Mouse (Mus musculus): ENCODE measurements around the gene H2al1e. TPM values are rescaled to one million over a fixed set of nuclear protein-coding genes. Genes with fewer than 3 reads are reported as not detected.
"Not testable (repeated sequence)": the region's sequence is repeated elsewhere in the genome, so short reads cannot be mapped to it uniquely, and the experiment has no call there.

The H2al1e gene
- polyA plus RNA-seq (2016; fragmentation: Nextera tagmentation; extraction: Ambion mirVana): not detected in 2 replicates

- H3K27ac ChIP-seq (ENCODE audit: poor library complexity, severe bottlenecking); H3K4me3 ChIP-seq; H3K27me3 ChIP-seq (replicated peaks); H3K4me2 ChIP-seq; H3K9me3 ChIP-seq (replicated peaks); ATAC-seq (ENCODE audit: insufficient number of reproducible peaks, low FRiP score); H3K4me1 ChIP-seq (replicated peaks); H3K36me3 ChIP-seq; H3K9ac ChIP-seq: not testable (repeated sequence)
- WGBS: no CpG with 5 or more reads among the region's 3 CpGs
These were observed at the start of gene H2al1e for GRCm38 (mm10) chrX:11311634-11312033. H2al1e (plus strand) TSS chrX:11311934.

GRCm38 (mm10) chrX:11264918-11265317 is 46.8 kb upstream of the H2al1e start:
- H3K4me1 ChIP-seq (replicated peaks): no peaks in the 10 kb centered on the region
- H3K27me3 ChIP-seq (replicated peaks): peaks cover 12% of the 10 kb centered on the region
- no peak overlapping the region for H3K4me3 ChIP-seq
- H3K9ac ChIP-seq: no peak overlapping the region
- no peak for ATAC-seq (ENCODE audit: insufficient number of reproducible peaks, low FRiP score)
- H3K27ac ChIP-seq (ENCODE audit: poor library complexity, severe bottlenecking): no peak overlapping the region
- H3K36me3 ChIP-seq: no peaks in the 10 kb centered on the region
- H3K4me2 ChIP-seq: no peak overlapping the region
- 69% methylated on average over 8 of the region's 8 CpGs for WGBS
- no peaks in the 10 kb centered on the region for H3K9me3 ChIP-seq (replicated peaks)

- Histone ChIP-seq H3K4me1 (replicated peaks) (no peaks in the 10 kb centered on the region), H3K27me3 (replicated peaks) (peaks cover 13% of the 10 kb centered on the region), H3K9ac (no peak overlapping the region), H3K4me3 (no peak overlapping the region), H3K4me2 (no peak overlapping the region), H3K27ac (ENCODE audit: poor library complexity, severe bottlenecking) (no peak overlapping the region), H3K36me3 (no peaks in the 10 kb centered on the region), H3K9me3 (replicated peaks) (no peaks in the 10 kb centered on the region)
- 51% methylated on average over 7 of the region's 7 CpGs for WGBS
- ATAC-seq (ENCODE audit: insufficient number of reproducible peaks, low FRiP score): no peak
These were observed 43.9 kb upstream of the H2al1e start for GRCm38 (mm10) chrX:11267791-11268190.

- peaks cover 13% of the 10 kb centered on the region for H3K27me3 ChIP-seq (replicated peaks)
- H3K9ac ChIP-seq: no peak overlapping the region
- no peaks in the 10 kb centered on the region for H3K9me3 ChIP-seq (replicated peaks)
- H3K4me2 ChIP-seq: no peak overlapping the region
- no peaks in the 10 kb centered on the region for H3K36me3 ChIP-seq
- no peak for ATAC-seq (ENCODE audit: insufficient number of reproducible peaks, low FRiP score)
- WGBS: 79% methylated on average over 3 of the region's 3 CpGs
- no peak overlapping the region for H3K4me3 ChIP-seq
- no peak overlapping the region for H3K27ac ChIP-seq (ENCODE audit: poor library complexity, severe bottlenecking)
- no peaks in the 10 kb centered on the region for H3K4me1 ChIP-seq (replicated peaks)
These were observed 42.7 kb upstream of the H2al1e start for GRCm38 (mm10) chrX:11269074-11269473.

GRCm38 (mm10) chrX:11273190-11273589 is 38.5 kb upstream of the H2al1e start:
- H3K9ac ChIP-seq: no peak overlapping the region
- WGBS: 73% methylated on average over 3 of the region's 3 CpGs
- H3K4me1 ChIP-seq (replicated peaks): no peaks in the 10 kb centered on the region
- no peak overlapping the region for H3K27ac ChIP-seq (ENCODE audit: poor library complexity, severe bottlenecking)
- H3K36me3 ChIP-seq: no peaks in the 10 kb centered on the region
- H3K9me3 ChIP-seq (replicated peaks): no peaks in the 10 kb centered on the region
- H3K4me3 ChIP-seq: no peak overlapping the region
- no peak overlapping the region for H3K4me2 ChIP-seq
- no peak for ATAC-seq (ENCODE audit: insufficient number of reproducible peaks, low FRiP score)
- peaks cover 10% of the 10 kb centered on the region for H3K27me3 ChIP-seq (replicated peaks)

- no peak overlapping the region for H3K4me2 ChIP-seq
- no peak overlapping the region for H3K4me3 ChIP-seq
- no peaks in the 10 kb centered on the region for H3K9me3 ChIP-seq (replicated peaks)
- 73% methylated on average over 6 of the region's 6 CpGs for WGBS
- H3K9ac ChIP-seq: no peak overlapping the region
- no peak for ATAC-seq (ENCODE audit: insufficient number of reproducible peaks, low FRiP score)
- no peak overlapping the region for H3K27ac ChIP-seq (ENCODE audit: poor library complexity, severe bottlenecking)
- peaks cover 7% of the 10 kb centered on the region; the same call in 1 of the 2 replicates for H3K27me3 ChIP-seq (replicated peaks)
- no peaks in the 10 kb centered on the region for H3K36me3 ChIP-seq
- H3K4me1 ChIP-seq (replicated peaks): no peaks in the 10 kb centered on the region
These were observed 34.7 kb upstream of the H2al1e start for GRCm38 (mm10) chrX:11277083-11277482.

GRCm38 (mm10) chrX:11280741-11281140 is 31.0 kb upstream of the H2al1e start:
- no peaks in the 10 kb centered on the region for H3K4me1 ChIP-seq (replicated peaks)
- H3K4me3 ChIP-seq: no peak overlapping the region
- WGBS: 57% methylated on average over 2 of the region's 2 CpGs
- no peak overlapping the region for H3K9ac ChIP-seq
- ATAC-seq (ENCODE audit: insufficient number of reproducible peaks, low FRiP score): no peak
- H3K36me3 ChIP-seq: no peaks in the 10 kb centered on the region
- no peaks in the 10 kb centered on the region for H3K9me3 ChIP-seq (replicated peaks)
- no peak overlapping the region for H3K27ac ChIP-seq (ENCODE audit: poor library complexity, severe bottlenecking)
- no peak overlapping the region for H3K4me2 ChIP-seq
- H3K27me3 ChIP-seq (replicated peaks): 0 out of 2 replicates have a peak, but pooled peaks cover 7% of the 10 kb centered on the region

GRCm38 (mm10) chrX:11288306-11288882 is 23.3 kb upstream of the H2al1e start:
- Histone ChIP-seq H3K9ac (no peak overlapping the region), H3K27ac (ENCODE audit: poor library complexity, severe bottlenecking) (no peak overlapping the region), H3K36me3 (no peaks in the 10 kb centered on the region), H3K4me1 (replicated peaks) (peaks cover 6% of the 10 kb centered on the region; the same call in 1 of the 2 replicates), H3K4me2 (peak overlapping the region; percentile 19; the same call in 1 of the 2 replicates), H3K4me3 (no peak overlapping the region), H3K27me3 (replicated peaks) (peaks cover 19% of the 10 kb centered on the region; the same call in 1 of the 2 replicates), H3K9me3 (replicated peaks) (no peaks in the 10 kb centered on the region)
- no peak for ATAC-seq (ENCODE audit: insufficient number of reproducible peaks, low FRiP score)
- 44% methylated on average over 14 of the region's 14 CpGs for WGBS

GRCm38 (mm10) chrX:11289244-11289643 is 22.5 kb upstream of the H2al1e start:
- peaks cover 6% of the 10 kb centered on the region; the same call in 1 of the 2 replicates for H3K4me1 ChIP-seq (replicated peaks)
- WGBS: 65% methylated on average over 4 of the region's 4 CpGs
- H3K27me3 ChIP-seq (replicated peaks): peaks cover 19% of the 10 kb centered on the region; the same call in 1 of the 2 replicates
- no peak overlapping the region for H3K4me3 ChIP-seq
- H3K27ac ChIP-seq (ENCODE audit: poor library complexity, severe bottlenecking): no peak overlapping the region
- H3K9ac ChIP-seq: no peak overlapping the region
- no peak overlapping the region for H3K4me2 ChIP-seq
- no peaks in the 10 kb centered on the region for H3K36me3 ChIP-seq
- no peak for ATAC-seq (ENCODE audit: insufficient number of reproducible peaks, low FRiP score)
- no peaks in the 10 kb centered on the region for H3K9me3 ChIP-seq (replicated peaks)

GRCm38 (mm10) chrX:11298957-11299356 is 12.8 kb upstream of the H2al1e start, which contains the start of gene H2al1a:
H2al1a (plus strand) TSS chrX:11299257.
- WGBS: no CpG with 5 or more reads among the region's 3 CpGs
- H3K4me2 ChIP-seq; H3K27me3 ChIP-seq (replicated peaks); H3K4me1 ChIP-seq (replicated peaks); H3K9ac ChIP-seq; H3K4me3 ChIP-seq; H3K27ac ChIP-seq (ENCODE audit: poor library complexity, severe bottlenecking); ATAC-seq (ENCODE audit: insufficient number of reproducible peaks, low FRiP score); H3K9me3 ChIP-seq (replicated peaks); H3K36me3 ChIP-seq: not testable (repeated sequence)

GRCm38 (mm10) chrX:11302132-11302531 is 9.6 kb upstream of the H2al1e start, which contains the start of gene H2al1b:
H2al1b (plus strand) TSS chrX:11302432.
- H3K9ac ChIP-seq; H3K4me1 ChIP-seq (replicated peaks); H3K9me3 ChIP-seq (replicated peaks); H3K36me3 ChIP-seq; ATAC-seq (ENCODE audit: insufficient number of reproducible peaks, low FRiP score); H3K27me3 ChIP-seq (replicated peaks); H3K4me2 ChIP-seq; H3K27ac ChIP-seq (ENCODE audit: poor library complexity, severe bottlenecking); H3K4me3 ChIP-seq: not testable (repeated sequence)
- WGBS: 75% methylated on average over 1 of the region's 3 CpGs

- H3K36me3 ChIP-seq; H3K9me3 ChIP-seq (replicated peaks); H3K4me2 ChIP-seq; H3K4me3 ChIP-seq; ATAC-seq (ENCODE audit: insufficient number of reproducible peaks, low FRiP score); H3K27me3 ChIP-seq (replicated peaks); H3K27ac ChIP-seq (ENCODE audit: poor library complexity, severe bottlenecking); H3K4me1 ChIP-seq (replicated peaks); H3K9ac ChIP-seq: not testable (repeated sequence)
- 58% methylated on average over 1 of the region's 6 CpGs for WGBS
These were observed 6.4 kb upstream of the H2al1e start, which contains the start of gene H2al1c for GRCm38 (mm10) chrX:11305355-11305754. H2al1c (plus strand) TSS chrX:11305655.
